Mouse (Mus musculus) kidney, adult 2 months (tissue): ENCODE measurements at regions not wholly inside any gene's neighbourhood (a gene's known extent, or its start where the extent isn't known, plus 50 kb on each side); places are given as distances from the start of the nearest gene placed in this dataset.

Source experiments
- CTCF ChIP-seq: fragments of 200-500 bp; conservative IDR thresholded peaks from 2 replicates; pipeline ENCODE4 v1.5.1; 2011; ENCODE audit warnings: low read depth, mild to moderate bottlenecking, control low read depth, low read length, moderate library complexity, mixed read lengths; ENCODE audit not compliant: insufficient read depth, insufficient read length
- POLR2A ChIP-seq: fragments of 200-500 bp; IDR thresholded peaks from one replicate; pipeline ENCODE4 v1.6.1; 2011; ENCODE audit warnings: low read depth, low read length, control low read depth

- TF ChIP-seq POLR2A (no peak), CTCF (no peak)
Observed at GRCm38 (mm10) chr9:12408500-12408899, 837.1 kb downstream of the Jrkl start.
